Mouse (Mus musculus) neural tube, embryonic 12.5 days (tissue): Measurements from ENCODE around the gene C1qtnf2. TPM values are rescaled to one million over a fixed set of nuclear protein-coding genes. Genes with fewer than 3 reads are reported as not detected.

Experiments
- ATAC-seq: fragments of 200-750 bp; cut with Nextera tagmentation; 2 replicates; pipeline ENCODE4 v1.8.0; 2017; ENCODE audit warnings: low read depth, mild to moderate bottlenecking, moderate TSS enrichment, moderate library complexity; ENCODE audit not compliant: low FRiP score
- H3K27ac ChIP-seq: fragments of 300-500 bp; sonication (generic); 2 replicates; pipeline ENCODE4 v1.5.1; 2016
- H3K27me3 ChIP-seq: fragments of 300-500 bp; sonication (generic); replicated peaks from 2 replicates; pipeline ENCODE4 v1.6.1; 2016; ENCODE audit warnings: mild to moderate bottlenecking
- H3K36me3 ChIP-seq: fragments of 300-500 bp; sonication (generic); 2 replicates; pipeline ENCODE4 v1.6.1; 2016; ENCODE audit warnings: mild to moderate bottlenecking
- H3K4me1 ChIP-seq: fragments of 300-500 bp; sonication (generic); 2 replicates; pipeline ENCODE4 v1.6.1; 2016
- H3K4me2 ChIP-seq: fragments of 300-500 bp; sonication (generic); replicated peaks from 2 replicates; pipeline ENCODE4 v1.6.1; 2016; ENCODE audit warnings: mild to moderate bottlenecking
- H3K4me3 ChIP-seq: fragments of 300-500 bp; sonication (generic); 2 replicates; pipeline ENCODE4 v1.5.1; 2016
- H3K9ac ChIP-seq: fragments of 300-500 bp; sonication (generic); 2 replicates; pipeline ENCODE4 v1.6.1; 2016; ENCODE audit warnings: mild to moderate bottlenecking
- H3K9me3 ChIP-seq: fragments of 300-500 bp; sonication (generic); 2 replicates; pipeline ENCODE4 v1.6.1; 2016; ENCODE audit warnings: mild to moderate bottlenecking
- WGBS: fragments of 180-500 bp; shearing (Covaris S2); methylation state at CpG from one replicate; pipeline ENCODE4 v1.1.7; 2016; 5-methylcytosine and 5-hydroxymethylcytosine counted together
- polyA plus RNA-seq: library from polyadenylated mRNA; unstranded; fragments of >200 nt; fragmentation: Nextera tagmentation; extraction: Ambion mirVana; gene quantifications from 2 replicates; pipeline ENCODE4 v1.2.1, GENCODE M21; 2016

The C1qtnf2 gene
- polyA plus RNA-seq = 5.6 and 6.3 TPM in 2 replicates

- H3K4me2 ChIP-seq = peak within 1 kb of the TSS; percentile 71
- peak within 1 kb of the TSS; percentile 52 for H3K9ac ChIP-seq
- WGBS = 5% methylated on average over 24 of the region's 24 CpGs
- peak; percentile 71 for ATAC-seq
- no peaks in the 10 kb centered on the region for H3K36me3 ChIP-seq
- H3K27ac ChIP-seq = no peak within 1 kb of the TSS
- H3K9me3 ChIP-seq = no peaks in the 10 kb centered on the region
- peaks cover 8% of the 10 kb centered on the region for H3K4me1 ChIP-seq
- peak within 1 kb of the TSS; percentile 26 for H3K4me3 ChIP-seq
- no peaks in the 10 kb centered on the region for H3K27me3 ChIP-seq
Observed at GRCm38 (mm10) chr11:43474225-43474774, at the start of gene C1qtnf2. TSS of gene C1qtnf2 (plus strand) at chr11:43474276.

DNA sequence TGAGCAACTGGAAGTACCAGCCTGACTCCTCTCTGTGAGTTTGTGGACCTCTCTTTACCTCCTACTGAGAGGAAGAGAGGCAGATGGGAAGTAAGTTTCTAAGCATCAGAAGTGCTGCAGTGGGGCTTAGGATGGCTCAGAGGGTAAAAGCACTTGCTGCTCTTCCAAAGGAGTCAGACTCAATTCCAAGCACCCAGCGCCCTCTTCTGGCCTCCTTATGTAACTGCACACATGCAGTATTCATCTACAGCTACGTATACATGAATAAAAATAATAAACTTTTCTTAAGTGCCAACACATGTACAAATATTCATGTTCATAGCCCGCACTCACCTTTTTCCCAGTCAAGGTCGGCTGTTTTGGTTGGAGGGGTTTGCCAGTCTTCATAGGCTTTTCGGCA is 49.7 kb upstream of the C1qtnf2 start:
- Histone ChIP-seq H3K4me1 (peaks cover 6% of the 10 kb centered on the region; the same call in 1 of the 2 replicates), H3K27me3 (no peaks in the 10 kb centered on the region), H3K36me3 (no peaks in the 10 kb centered on the region), H3K27ac (no peak overlapping the region), H3K9ac (no peak overlapping the region), H3K9me3 (no peaks in the 10 kb centered on the region), H3K4me2 (no peak overlapping the region), H3K4me3 (no peak overlapping the region)
- 82% methylated on average over 5 of the region's 5 CpGs for WGBS
- no peak for ATAC-seq

GRCm38 (mm10) chr11:43425166-43425709 is 48.8 kb upstream of the C1qtnf2 start:
- Histone ChIP-seq H3K4me3 (peak overlapping the region; percentile 48), H3K27me3 (no peaks in the 10 kb centered on the region), H3K9me3 (no peaks in the 10 kb centered on the region), H3K36me3 (no peaks in the 10 kb centered on the region), H3K27ac (no peak overlapping the region), H3K4me2 (peak overlapping the region; percentile 58), H3K4me1 (peaks cover 6% of the 10 kb centered on the region; the same call in 1 of the 2 replicates), H3K9ac (no peak overlapping the region)
- WGBS = 96% methylated on average over 9 of the region's 9 CpGs
- 0 out of 2 replicates have a peak, but pooled peaks have one; percentile 31 for ATAC-seq

GRCm38 (mm10) chr11:43425824-43426413 is 48.2 kb upstream of the C1qtnf2 start, which contains the start of gene Pttg1:
TSS of gene Pttg1 (minus strand) at chr11:43426251.
- peak; percentile 94 for ATAC-seq
- Histone ChIP-seq H3K27me3 (no peaks in the 10 kb centered on the region), H3K9ac (peak within 1 kb of the TSS; percentile 53), H3K4me2 (peak within 1 kb of the TSS; percentile 58), H3K9me3 (no peaks in the 10 kb centered on the region), H3K4me1 (peaks cover 6% of the 10 kb centered on the region; the same call in 1 of the 2 replicates), H3K36me3 (no peaks in the 10 kb centered on the region), H3K27ac (no peak within 1 kb of the TSS), H3K4me3 (peak within 1 kb of the TSS; percentile 48)
- 4% methylated on average over 27 of the region's 27 CpGs for WGBS

GRCm38 (mm10) chr11:43426414-43426884 is 47.6 kb upstream of the C1qtnf2 start:
- Histone ChIP-seq H3K36me3 (no peaks in the 10 kb centered on the region), H3K4me1 (peaks cover 6% of the 10 kb centered on the region; the same call in 1 of the 2 replicates), H3K4me3 (peak overlapping the region; percentile 48), H3K9me3 (no peaks in the 10 kb centered on the region), H3K9ac (no peak overlapping the region), H3K27ac (no peak overlapping the region), H3K27me3 (no peaks in the 10 kb centered on the region), H3K4me2 (peak overlapping the region; percentile 58)
- peak; percentile 67 for ATAC-seq
- 21% methylated on average over 7 of the region's 7 CpGs for WGBS

- Histone ChIP-seq H3K36me3 (peaks cover 11% of the 10 kb centered on the region; the same call in 1 of the 2 replicates), H3K9ac (peak within 1 kb of the TSS; percentile 66), H3K4me3 (peak within 1 kb of the TSS; percentile 65), H3K4me1 (peaks cover 5% of the 10 kb centered on the region), H3K9me3 (no peaks in the 10 kb centered on the region), H3K4me2 (peak within 1 kb of the TSS; percentile 73), H3K27me3 (no peaks in the 10 kb centered on the region), H3K27ac (no peak within 1 kb of the TSS)
- peak; percentile 90 for ATAC-seq
- WGBS = 9% methylated on average over 38 of the region's 38 CpGs
Observed at GRCm38 (mm10) chr11:43433254-43434023, 40.6 kb upstream of the C1qtnf2 start, which contains the start of gene Slu7. TSS of gene Slu7 (plus strand) at chr11:43433744.

GRCm38 (mm10) chr11:43434024-43434407 is 40.1 kb upstream of the C1qtnf2 start:
- Histone ChIP-seq H3K27ac (no peak overlapping the region), H3K27me3 (no peaks in the 10 kb centered on the region), H3K4me3 (peak overlapping the region; percentile 65), H3K9ac (peak overlapping the region; percentile 66), H3K9me3 (no peaks in the 10 kb centered on the region), H3K36me3 (peaks cover 17% of the 10 kb centered on the region), H3K4me1 (peaks cover 5% of the 10 kb centered on the region), H3K4me2 (peak overlapping the region; percentile 73)
- peak; percentile 72 for ATAC-seq
- WGBS = 6% methylated on average over 9 of the region's 9 CpGs

DNA sequence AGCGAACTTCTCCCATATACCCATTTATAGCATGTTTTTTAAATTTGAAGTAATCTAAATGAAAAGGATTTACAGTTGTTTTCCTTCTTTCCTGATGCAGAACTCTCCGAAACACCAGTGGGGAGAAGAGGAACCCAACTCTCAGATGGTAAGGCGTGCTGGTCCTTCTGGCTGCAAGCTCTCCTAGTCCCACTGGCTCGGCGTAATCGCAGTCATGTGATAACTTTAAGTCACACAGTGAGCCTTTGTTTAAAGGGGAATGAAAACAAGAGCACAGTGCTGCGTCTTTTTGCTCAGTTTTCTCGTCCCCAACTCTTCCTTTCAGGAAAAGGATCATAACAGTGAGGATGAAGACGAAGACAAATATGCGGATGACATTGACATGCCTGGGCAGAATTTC is 33.0 kb upstream of the C1qtnf2 start:
- no peaks in the 10 kb centered on the region for H3K27me3 ChIP-seq
- H3K9ac ChIP-seq = no peak overlapping the region
- no peak for ATAC-seq
- H3K4me1 ChIP-seq = no peaks in the 10 kb centered on the region
- H3K4me2 ChIP-seq = no peak overlapping the region
- H3K36me3 ChIP-seq = peaks cover 86% of the 10 kb centered on the region
- no peak overlapping the region for H3K27ac ChIP-seq
- no peak overlapping the region for H3K4me3 ChIP-seq
- WGBS = 97% methylated on average over 10 of the region's 10 CpGs
- no peaks in the 10 kb centered on the region for H3K9me3 ChIP-seq

- no peak overlapping the region for H3K4me2 ChIP-seq
- no peak overlapping the region for H3K27ac ChIP-seq
- H3K9me3 ChIP-seq = no peaks in the 10 kb centered on the region
- ATAC-seq = no peak
- no peak overlapping the region for H3K9ac ChIP-seq
- H3K27me3 ChIP-seq = no peaks in the 10 kb centered on the region
- no peaks in the 10 kb centered on the region for H3K4me1 ChIP-seq
- H3K36me3 ChIP-seq = peaks cover 92% of the 10 kb centered on the region
- 95% methylated on average over 13 of the region's 13 CpGs for WGBS
- no peak overlapping the region for H3K4me3 ChIP-seq
Observed at GRCm38 (mm10) chr11:43443183-43443582, 30.9 kb upstream of the C1qtnf2 start.

GRCm38 (mm10) chr11:43449916-43450315 is 24.2 kb upstream of the C1qtnf2 start:
- Histone ChIP-seq H3K4me2 (no peak overlapping the region), H3K27ac (no peak overlapping the region), H3K4me3 (no peak overlapping the region), H3K9me3 (no peaks in the 10 kb centered on the region), H3K27me3 (no peaks in the 10 kb centered on the region), H3K4me1 (no peaks in the 10 kb centered on the region), H3K9ac (no peak overlapping the region), H3K36me3 (peaks cover 28% of the 10 kb centered on the region)
- no peak for ATAC-seq
- WGBS = 90% methylated on average over 2 of the region's 2 CpGs

DNA sequence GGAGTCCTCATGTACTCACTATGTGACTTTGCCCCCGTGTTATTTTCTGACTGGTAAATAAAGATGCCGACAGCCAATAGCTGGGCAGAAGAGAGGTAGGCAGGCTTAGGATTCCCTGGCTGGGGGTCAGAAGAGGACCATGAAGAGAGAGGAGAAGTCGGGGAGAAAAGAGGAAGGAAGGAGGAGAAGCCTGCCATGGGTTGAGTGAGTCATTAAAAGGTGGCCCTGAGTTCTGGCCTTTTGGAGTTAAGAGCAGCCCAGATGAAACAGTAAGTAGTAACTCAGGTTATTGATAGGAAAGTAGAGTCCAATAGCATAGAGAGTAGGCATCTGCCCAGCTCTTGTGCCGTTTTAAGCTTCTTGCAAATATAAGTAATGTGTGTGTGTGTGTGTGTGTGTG is 22.8 kb upstream of the C1qtnf2 start:
- H3K4me3 ChIP-seq = no peak overlapping the region
- H3K27ac ChIP-seq = no peak overlapping the region
- no peaks in the 10 kb centered on the region for H3K27me3 ChIP-seq
- peaks cover 14% of the 10 kb centered on the region for H3K36me3 ChIP-seq
- no peaks in the 10 kb centered on the region for H3K9me3 ChIP-seq
- no peak for ATAC-seq
- 70% methylated on average over 4 of the region's 4 CpGs for WGBS
- H3K9ac ChIP-seq = no peak overlapping the region
- H3K4me1 ChIP-seq = no peaks in the 10 kb centered on the region
- no peak overlapping the region for H3K4me2 ChIP-seq

DNA sequence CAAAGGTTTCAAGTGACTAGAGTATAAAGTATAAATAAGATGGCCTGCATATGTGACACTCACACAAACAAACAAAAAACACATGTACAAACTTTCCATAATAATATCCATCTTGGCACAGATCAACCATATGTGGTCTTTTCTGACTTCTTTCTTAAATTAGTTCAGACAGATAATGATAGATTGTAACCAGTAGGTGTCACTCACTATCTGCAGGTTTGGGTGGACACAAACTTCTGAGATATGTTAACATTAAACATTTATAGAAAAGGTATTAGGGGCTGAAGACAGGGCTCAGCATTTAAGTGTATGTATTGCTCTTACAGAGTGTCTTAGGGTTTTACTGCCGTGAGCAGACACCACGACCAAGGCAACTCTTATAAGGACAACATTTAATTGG is 21.8 kb upstream of the C1qtnf2 start:
- H3K4me1 ChIP-seq = no peaks in the 10 kb centered on the region
- H3K9ac ChIP-seq = no peak overlapping the region
- no peaks in the 10 kb centered on the region for H3K27me3 ChIP-seq
- ATAC-seq = no peak
- H3K4me3 ChIP-seq = no peak overlapping the region
- H3K36me3 ChIP-seq = peaks cover 6% of the 10 kb centered on the region
- H3K4me2 ChIP-seq = no peak overlapping the region
- no peaks in the 10 kb centered on the region for H3K9me3 ChIP-seq
- no peak overlapping the region for H3K27ac ChIP-seq
- WGBS = 71% methylated on average over 2 of the region's 2 CpGs
